Mouse (Mus musculus): ENCODE measurements around the gene Lkaaear1. TPM values are rescaled to one million over a fixed set of nuclear protein-coding genes. Genes with fewer than 3 reads are reported as not detected.

Gene Lkaaear1
- total RNA-seq, 1 experiment from 2014 or later = not detected

DNA sequence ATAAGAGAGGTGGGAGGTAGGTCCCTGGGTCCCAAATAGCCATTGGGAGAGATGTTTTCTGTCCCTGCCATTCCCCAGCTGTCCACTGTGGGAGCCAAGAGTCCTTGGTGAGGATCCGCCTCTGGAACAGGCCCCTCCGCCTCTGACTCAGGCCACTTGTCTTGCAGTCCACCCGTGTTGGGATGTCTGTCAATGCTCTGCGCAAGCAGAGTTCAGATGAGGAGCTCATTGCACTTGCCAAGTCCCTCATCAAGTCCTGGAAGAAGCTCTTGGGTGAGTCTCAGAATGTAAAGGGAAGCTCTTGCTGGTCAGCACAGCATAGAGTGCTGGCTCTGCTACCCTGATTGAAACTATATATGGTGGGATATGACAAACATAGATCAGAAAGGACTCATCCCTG lies 14.9 kb downstream of the Lkaaear1 start:
- peak; percentile 48 for DNase-seq

DNA sequence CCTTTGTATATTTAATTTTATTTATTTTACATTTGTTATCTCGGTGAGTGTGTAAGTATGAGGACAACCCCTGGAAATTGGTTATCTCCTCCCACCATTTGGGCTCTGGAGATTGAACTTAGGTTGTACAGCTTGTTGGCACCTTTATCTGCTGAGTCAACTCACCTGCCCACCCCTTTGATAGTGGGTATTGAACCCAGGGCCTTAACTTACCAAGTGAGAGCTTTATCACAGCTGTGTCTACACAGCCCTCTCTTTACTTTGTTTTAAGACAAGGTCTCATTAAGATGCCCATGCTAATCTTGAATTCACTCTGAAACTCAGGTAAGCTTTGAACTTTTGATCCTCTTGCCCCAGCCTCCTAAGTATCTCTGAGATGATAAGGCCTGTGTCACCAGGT lies 16.3 kb downstream of the Lkaaear1 start:
- no peak for DNase-seq

DNA sequence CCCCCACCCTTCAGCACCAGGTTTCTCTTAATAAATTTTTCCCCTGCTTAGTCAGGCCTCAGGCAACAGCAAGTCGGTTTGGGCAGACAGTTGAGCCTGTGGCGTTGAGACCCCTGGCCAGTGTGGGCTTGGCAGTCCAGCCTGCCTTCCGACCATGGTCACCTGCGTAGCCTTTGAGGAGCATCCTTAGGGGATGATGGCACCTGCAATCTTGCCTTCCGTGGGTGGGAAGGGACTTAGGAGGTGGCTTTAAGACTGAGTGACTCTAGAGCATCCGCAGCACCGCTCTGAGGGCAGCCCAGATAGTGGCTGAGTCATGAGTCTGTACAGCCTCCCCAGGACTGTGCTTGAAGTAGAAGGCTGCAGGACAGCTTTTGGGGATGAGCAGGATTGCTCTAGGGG lies 17.5 kb downstream of the Lkaaear1 start:
- DNase-seq = peak; percentile 34

- peak; percentile 84 for DNase-seq
Observed at GRCm38 (mm10) chr2:181679951-181680715, 18.1 kb downstream of the Lkaaear1 start, which contains the start of gene Tcea2. Gene Tcea2, plus strand, starts transcription at chr2:181680310.

- peak; percentile 86 for DNase-seq
Observed at GRCm38 (mm10) chr2:181678780-181679179, 19.5 kb downstream of the Lkaaear1 start.

DNA sequence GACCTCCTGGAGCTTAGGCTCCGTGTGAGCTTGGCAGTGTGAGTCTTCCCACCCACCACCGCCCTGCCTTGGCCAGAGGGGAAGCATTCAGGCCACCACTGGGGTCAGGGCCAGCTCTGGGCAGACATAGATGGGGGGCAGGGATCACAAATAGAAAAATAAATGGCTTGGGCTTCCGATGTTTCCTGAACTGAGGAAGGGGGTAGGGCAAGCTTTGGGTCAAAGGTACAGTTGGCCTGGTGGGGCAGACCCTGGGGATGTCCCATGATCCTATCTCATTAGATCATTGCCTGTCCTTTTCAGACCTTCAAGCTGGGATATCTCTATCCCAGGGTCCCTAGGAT lies 20.5 kb downstream of the Lkaaear1 start:
- peak; percentile 49 for DNase-seq

DNA sequence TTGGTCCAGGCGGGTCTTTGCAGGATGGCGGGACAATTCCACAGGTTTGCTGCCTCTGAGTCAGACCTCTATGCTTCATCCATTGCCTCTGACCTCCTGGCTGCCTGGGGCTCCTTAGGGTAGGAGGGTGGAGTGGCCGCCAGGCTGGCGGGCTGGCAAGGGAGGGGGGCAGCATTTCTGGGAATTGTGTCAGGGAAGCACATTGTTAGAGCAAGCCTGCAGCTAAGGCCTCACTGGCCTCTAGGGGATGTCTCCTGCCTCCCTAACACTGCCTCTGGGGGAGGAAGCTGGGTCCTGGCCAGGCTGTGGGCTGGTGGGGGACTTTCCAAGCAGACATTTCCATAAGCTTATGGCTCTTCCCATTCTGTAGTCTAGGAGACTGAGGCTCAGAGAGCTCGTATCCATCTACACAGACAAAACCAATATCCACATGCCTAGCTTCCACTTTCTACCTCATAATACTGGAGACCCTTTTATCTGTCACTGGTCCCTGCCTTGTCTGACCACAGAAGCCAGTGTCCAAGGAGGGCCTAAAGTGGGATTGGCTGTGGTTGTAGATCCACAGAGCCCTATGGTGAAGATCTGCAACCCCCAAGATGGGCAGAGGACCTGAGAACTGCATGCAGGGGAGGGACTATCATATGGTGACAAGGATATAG lies 21.0 kb downstream of the Lkaaear1 start:
- peak; percentile 54 for DNase-seq

GRCm38 (mm10) chr2:181676424-181676823 lies 21.8 kb downstream of the Lkaaear1 start:
- no peak for DNase-seq

- DNase-seq = peak; percentile 86
Observed at GRCm38 (mm10) chr2:181675454-181675853, 22.8 kb downstream of the Lkaaear1 start.

GRCm38 (mm10) chr2:181674934-181675333 lies 23.3 kb downstream of the Lkaaear1 start:
- no peak for DNase-seq

- peak; percentile 65 for DNase-seq
Observed at GRCm38 (mm10) chr2:181673501-181673900, 24.7 kb downstream of the Lkaaear1 start.

DNA sequence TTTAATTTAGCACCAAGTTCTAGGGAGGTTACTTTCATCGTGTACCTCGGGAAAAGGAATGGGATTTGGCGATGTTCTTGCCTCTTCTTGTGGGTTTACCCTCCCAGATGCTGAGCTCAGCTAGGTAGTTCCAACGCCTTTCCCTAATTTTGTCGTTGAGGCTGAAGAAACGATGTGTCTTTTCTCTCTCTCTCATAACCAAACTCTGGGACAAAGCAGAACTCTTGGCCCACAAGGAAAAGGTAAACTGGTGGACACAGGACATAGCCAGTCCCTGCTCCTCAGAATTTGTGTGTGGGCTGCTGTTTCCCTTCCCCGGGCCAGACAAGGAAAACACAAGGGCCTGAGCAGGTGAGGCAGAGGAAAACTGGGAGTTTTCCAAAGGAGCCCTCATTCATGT lies 26.3 kb downstream of the Lkaaear1 start:
- DNase-seq = no peak

- peak; percentile 71 for DNase-seq
Observed at GRCm38 (mm10) chr2:181671326-181671725, 26.9 kb downstream of the Lkaaear1 start, which contains the start of gene Sox18. Gene Sox18, minus strand, starts transcription at chr2:181671640.

DNA sequence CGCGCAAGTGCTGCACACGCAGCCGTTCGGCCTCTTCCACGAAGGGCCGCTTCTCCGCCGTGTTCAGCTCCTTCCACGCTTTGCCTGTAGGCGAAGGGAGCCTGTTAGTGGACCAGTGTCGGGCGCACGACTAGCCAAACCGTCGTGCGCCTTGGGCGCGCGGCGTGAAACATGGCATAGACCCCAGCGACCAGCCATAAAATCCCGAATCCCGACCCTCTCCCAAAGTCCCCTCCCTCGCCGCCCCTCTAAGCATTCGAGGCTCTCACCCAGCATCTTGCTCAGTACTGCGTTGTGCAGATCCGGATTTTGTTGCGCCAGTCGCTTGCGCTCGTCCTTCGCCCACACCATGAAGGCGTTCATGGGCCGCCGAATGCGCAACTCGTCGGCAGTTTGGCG lies 27.3 kb downstream of the Lkaaear1 start:
- DNase-seq = no peak

GRCm38 (mm10) chr2:181670285-181670912 lies 27.8 kb downstream of the Lkaaear1 start:
- DNase-seq = peak; percentile 59

DNA sequence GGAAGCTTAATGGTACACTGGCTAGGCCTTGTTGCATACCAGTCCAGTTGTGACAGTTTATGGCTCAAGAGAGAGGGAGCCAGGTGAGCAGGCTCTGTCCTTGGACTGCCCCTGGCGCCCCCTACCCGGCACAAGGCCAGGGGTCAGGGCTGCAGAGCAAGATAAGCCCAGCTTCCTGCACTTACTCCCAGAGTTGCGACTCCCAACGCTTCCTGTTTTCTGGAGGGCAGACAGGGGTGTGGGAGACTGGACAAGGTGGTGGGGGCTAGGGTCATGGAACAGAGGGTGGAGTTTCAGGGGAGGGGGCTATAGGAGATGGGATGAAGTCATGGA lies 35.0 kb downstream of the Lkaaear1 start:
- DNase-seq = peak; percentile 75

- DNase-seq = peak; percentile 44
Observed at GRCm38 (mm10) chr2:181662620-181663297, 35.5 kb downstream of the Lkaaear1 start.

- peak; percentile 92 for DNase-seq
Observed at GRCm38 (mm10) chr2:181659609-181660055, 38.6 kb downstream of the Lkaaear1 start.

DNA sequence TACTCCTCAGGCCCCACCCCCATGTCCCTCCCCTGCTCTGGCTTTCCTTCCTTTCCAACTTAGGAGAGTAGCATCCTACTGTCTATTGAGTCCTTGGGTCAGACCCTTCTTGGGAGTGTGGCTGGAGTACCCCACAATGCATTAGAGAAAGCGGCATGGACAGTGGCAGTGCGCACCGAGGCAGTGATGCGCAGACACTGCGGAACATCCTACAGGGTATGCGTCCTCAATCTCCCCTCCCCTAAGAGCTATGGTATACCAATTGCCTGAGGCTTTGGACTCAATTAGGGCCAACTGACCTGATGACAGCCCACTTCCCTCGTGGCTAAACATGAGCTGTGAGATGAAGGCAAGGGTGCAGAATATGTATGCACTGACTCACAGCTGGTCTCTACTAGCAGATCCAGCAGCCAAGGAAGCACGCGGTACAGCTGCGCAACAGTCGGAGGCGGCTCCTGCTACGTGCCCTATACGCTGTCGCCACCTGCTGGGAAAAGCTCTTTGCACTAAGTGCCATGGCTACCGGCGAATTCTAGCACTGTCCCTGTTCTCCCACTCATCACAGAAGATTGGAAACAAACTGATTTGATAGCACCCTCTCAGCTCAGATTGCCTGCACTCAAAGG lies 39.2 kb downstream of the Lkaaear1 start:
- DNase-seq = peak; percentile 87

DNA sequence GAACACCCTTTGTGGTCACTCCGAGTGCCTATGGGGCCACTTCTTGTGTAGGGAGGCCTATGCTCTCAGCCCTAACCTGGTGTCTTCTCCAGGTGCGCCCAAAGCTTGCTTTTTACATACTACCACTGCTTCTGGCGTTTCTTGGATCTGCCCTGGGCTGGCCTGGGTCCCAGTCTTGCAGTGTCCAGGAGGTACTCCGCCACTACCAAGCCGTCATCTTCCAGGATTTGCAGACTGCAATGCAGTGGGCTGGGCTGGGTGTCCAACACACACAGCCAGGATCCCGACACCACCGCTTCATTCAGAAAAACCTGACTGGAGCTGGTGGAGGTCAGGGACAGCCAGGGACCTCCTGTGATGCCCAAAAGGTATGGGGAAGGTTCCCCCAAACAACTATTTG lies 39.7 kb downstream of the Lkaaear1 start:
- DNase-seq = no peak

DNA sequence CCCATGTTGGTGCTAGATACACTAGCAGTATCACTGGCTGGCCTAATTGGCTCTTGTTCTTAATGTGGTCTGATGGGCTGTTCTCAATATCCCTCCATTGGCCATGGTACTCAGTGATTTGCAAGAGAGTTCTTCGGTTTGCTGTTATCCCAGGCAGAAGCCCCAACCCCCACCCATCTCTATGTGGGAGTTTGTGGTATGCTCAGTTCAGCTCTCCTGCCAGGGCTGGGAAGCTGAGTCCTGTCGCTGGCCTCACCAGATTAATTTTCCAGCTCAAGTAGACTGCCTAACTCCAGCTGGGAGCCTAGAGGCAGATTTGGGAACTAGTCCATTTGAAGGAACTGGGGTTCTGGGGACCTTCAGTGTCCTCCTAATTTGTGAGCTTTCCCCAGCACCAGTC lies 40.8 kb downstream of the Lkaaear1 start:
- DNase-seq = no peak

- DNase-seq = no peak
Observed at GRCm38 (mm10) chr2:181656734-181657133, 41.5 kb downstream of the Lkaaear1 start, which contains the start of gene Gm29797. Gene Gm29797, plus strand, starts transcription at chr2:181657034.
